Mouse (Mus musculus): ENCODE measurements around the gene Npepps. TPM values are rescaled to one million over a fixed set of nuclear protein-coding genes. Genes with fewer than 3 reads are reported as not detected.
"Not testable (repeated sequence)": the region's sequence is repeated elsewhere in the genome, so short reads cannot be mapped to it uniquely, and the experiment has no call there.

Gene Npepps
- polyA plus RNA-seq (2012; ENCODE audit: insufficient read depth, insufficient read length, missing spikeins): 28.5 and 33.2 TPM in 2 replicates

- H3K4me3 ChIP-seq (ENCODE audit: insufficient read depth, low read depth, low read length): peak within 1 kb of the TSS; percentile 95
- H3K27ac ChIP-seq (replicated peaks; ENCODE audit: low read depth, low read length): peak within 1 kb of the TSS; percentile 70
- peaks cover 3% of the 10 kb centered on the region for H3K4me1 ChIP-seq (ENCODE audit: control insufficient read depth, insufficient read depth, insufficient read length, low read length)
Observed at GRCm38 (mm10) chr11:97280216-97280861, at the start of gene Npepps. Gene Npepps (minus strand): TSS chr11:97280638.

DNA sequence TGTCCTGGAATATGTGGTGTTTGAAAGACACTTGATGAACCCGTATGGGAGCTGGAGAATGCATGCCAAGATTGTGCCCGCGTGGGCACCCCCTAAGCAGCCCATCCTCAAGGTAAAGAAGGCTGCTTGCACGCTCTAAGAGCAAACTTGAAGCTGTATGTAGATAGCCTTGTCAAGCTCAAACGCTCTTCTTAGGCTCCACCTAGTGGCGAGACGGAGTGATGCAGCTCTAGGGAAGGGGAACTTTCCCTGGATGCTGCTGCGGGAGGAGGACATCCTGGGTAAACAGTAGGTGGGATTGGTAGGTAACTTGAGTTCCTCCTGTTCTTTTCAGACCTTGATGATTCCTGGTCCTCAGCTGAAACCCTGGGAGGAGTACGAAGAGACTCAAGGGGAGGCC lies 47.7 kb upstream of the Npepps start:
- H3K4me1 ChIP-seq (ENCODE audit: control insufficient read depth, insufficient read depth, insufficient read length, low read length): no peaks in the 10 kb centered on the region
- no peak overlapping the region for H3K27ac ChIP-seq (replicated peaks; ENCODE audit: low read depth, low read length)
- H3K4me3 ChIP-seq (ENCODE audit: insufficient read depth, low read depth, low read length): no peak overlapping the region

- Histone ChIP-seq H3K4me1 (ENCODE audit: control insufficient read depth, insufficient read depth, insufficient read length, low read length) (no peaks in the 10 kb centered on the region), H3K27ac (replicated peaks; ENCODE audit: low read depth, low read length) (no peak overlapping the region), H3K4me3 (ENCODE audit: insufficient read depth, low read depth, low read length) (no peak overlapping the region)
Observed at GRCm38 (mm10) chr11:97325224-97325623, 44.8 kb upstream of the Npepps start.

DNA sequence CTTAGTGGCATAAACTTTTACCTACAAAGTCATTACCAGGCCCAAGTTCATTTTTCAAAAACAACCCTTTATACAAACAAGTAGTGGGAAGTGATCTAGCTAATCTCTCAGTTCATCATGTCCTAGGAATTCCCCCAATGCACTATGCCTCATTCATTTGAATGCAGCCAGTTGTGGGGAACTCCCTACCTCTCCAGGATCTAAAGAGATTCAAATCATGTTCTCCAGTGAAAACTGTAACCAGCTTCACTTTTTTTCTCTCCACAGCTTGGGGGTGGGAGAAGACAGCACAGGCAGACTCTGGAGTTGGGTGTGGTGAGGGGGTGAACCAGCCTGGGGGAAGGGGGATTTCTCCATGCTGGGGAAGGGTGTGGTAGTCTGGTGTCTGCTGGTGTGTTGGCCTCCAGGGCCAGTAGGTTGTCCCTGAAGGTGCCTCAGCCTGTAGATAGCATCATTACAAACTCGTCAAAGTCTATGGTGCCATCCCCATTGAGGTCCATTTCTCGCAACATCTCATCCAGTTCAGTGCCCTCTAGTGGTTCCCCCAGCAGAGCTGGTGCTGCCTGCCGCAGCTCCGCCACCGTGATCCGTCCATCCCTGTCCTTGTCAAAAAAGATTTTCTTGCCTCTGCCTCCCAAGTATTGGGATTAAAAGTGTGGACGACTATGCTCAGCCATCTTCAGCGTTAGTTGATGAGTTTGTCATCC lies 41.6 kb upstream of the Npepps start:
- H3K4me1 ChIP-seq (ENCODE audit: control insufficient read depth, insufficient read depth, insufficient read length, low read length); H3K4me3 ChIP-seq (ENCODE audit: insufficient read depth, low read depth, low read length); H3K27ac ChIP-seq (replicated peaks; ENCODE audit: low read depth, low read length): not testable (repeated sequence)

DNA sequence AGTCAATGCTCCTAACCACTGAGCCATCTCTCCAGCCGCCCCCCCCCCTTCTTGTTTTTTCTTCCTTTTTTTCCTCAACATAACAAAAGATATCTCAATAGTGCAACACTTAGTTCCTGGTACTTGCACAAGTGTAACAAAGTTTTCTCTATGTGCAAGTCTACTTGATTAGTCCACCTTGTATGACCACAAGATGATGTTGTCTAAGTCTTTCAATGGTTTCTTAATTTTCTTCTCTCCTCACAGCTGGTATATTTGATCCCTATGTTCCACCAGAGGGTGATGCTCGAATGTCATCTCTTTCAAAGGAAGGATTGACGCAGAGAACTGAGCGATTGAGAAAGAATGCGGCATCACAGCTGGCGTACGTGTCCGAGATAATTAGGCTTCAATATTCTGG lies 40.8 kb upstream of the Npepps start:
- Histone ChIP-seq H3K4me3 (ENCODE audit: insufficient read depth, low read depth, low read length) (no peak overlapping the region), H3K27ac (replicated peaks; ENCODE audit: low read depth, low read length) (no peak overlapping the region)

DNA sequence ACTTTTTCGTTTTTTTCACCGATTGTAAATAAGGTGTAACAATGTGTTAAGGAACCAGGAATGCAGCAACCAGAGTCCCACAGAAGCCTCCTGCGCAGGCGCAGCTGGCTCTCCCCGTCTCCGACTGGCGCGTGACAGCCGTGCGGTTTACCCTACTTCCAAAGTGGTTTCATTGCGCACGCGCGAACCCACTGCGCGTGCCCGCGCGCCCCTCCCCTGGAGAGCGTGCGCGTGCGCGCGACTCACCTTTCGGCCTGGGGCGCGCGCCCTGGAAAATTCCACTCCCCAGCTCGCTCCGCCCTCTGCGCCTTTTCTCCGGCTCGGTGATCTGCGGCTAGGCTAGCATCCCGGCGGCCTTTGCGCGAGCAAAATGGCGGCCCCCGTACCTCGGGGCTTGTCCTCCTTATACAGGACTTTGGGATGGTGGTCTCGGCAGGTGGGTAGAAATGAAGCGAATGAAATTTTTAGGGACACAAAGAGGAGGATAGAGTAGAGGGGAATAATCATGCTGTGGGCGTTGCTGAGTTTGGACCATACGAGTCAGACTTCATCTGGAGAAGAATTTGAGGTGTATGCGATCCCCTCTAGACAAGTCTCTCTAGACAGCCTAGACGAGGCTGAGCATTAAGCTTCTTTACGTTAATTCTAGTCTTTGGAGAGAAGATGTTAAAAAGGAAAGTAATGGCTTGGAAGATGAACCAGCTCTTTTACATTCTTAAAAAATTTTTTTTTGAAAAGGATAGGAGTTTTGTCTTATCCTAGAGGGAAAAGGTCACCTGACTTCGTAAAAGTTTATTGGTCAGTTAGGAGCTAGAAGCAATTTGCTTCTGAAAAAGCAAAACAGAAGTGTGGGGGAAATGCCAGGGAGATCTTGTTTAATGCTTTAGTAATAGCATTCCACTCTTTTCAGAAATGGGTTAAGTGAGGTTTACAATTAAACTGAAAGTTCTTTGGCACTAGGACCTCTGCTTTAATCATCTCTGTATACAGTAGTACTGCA lies 35.4 kb upstream of the Npepps start, which contains the start of gene Mrpl45:
TSS of gene Mrpl45 (plus strand) at position 213 of the 1,000 bp plus-strand sequence.
- peak within 1 kb of the TSS; percentile 71 for H3K4me3 ChIP-seq (ENCODE audit: insufficient read depth, low read depth, low read length)
- peak within 1 kb of the TSS; percentile 70 for H3K27ac ChIP-seq (replicated peaks; ENCODE audit: low read depth, low read length)
- H3K4me1 ChIP-seq (ENCODE audit: control insufficient read depth, insufficient read depth, insufficient read length, low read length): no peaks in the 10 kb centered on the region

More for the DNA sequence above, 40.8 kb upstream of the Npepps start:
- no peaks in the 10 kb centered on the region for H3K4me1 ChIP-seq (ENCODE audit: control insufficient read depth, insufficient read depth, insufficient read length, low read length)

- Histone ChIP-seq H3K4me3 (ENCODE audit: insufficient read depth, low read depth, low read length) (no peak overlapping the region), H3K27ac (replicated peaks; ENCODE audit: low read depth, low read length) (no peak overlapping the region), H3K4me1 (ENCODE audit: control insufficient read depth, insufficient read depth, insufficient read length, low read length) (no peaks in the 10 kb centered on the region)
Observed at GRCm38 (mm10) chr11:97314751-97315503, 34.5 kb upstream of the Npepps start.

DNA sequence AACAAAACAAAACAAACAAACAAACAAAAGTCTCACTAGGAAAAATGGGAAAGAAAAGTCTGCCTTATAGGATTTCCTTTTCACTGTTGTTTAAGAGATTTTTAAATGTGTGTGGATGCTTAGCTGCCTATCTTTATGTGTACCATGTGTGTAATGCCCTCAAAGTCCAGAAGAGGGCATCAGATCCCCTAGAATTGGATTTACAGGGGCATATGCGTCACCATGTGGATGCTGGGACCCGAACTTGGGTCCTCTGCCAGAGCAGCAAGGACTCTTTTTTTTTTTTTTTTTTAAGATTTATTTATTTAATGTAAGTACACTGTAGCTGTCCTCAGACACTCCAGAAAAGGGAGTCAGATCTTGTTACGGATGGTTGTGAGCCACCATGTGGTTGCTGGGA lies 33.7 kb upstream of the Npepps start:
- Histone ChIP-seq H3K4me1 (ENCODE audit: control insufficient read depth, insufficient read depth, insufficient read length, low read length) (no peaks in the 10 kb centered on the region), H3K4me3 (ENCODE audit: insufficient read depth, low read depth, low read length) (no peak overlapping the region), H3K27ac (replicated peaks; ENCODE audit: low read depth, low read length) (no peak overlapping the region)

GRCm38 (mm10) chr11:97312871-97313270 lies 32.4 kb upstream of the Npepps start:
- not testable (repeated sequence) for H3K27ac ChIP-seq (replicated peaks; ENCODE audit: low read depth, low read length); H3K4me3 ChIP-seq (ENCODE audit: insufficient read depth, low read depth, low read length); H3K4me1 ChIP-seq (ENCODE audit: control insufficient read depth, insufficient read depth, insufficient read length, low read length)

DNA sequence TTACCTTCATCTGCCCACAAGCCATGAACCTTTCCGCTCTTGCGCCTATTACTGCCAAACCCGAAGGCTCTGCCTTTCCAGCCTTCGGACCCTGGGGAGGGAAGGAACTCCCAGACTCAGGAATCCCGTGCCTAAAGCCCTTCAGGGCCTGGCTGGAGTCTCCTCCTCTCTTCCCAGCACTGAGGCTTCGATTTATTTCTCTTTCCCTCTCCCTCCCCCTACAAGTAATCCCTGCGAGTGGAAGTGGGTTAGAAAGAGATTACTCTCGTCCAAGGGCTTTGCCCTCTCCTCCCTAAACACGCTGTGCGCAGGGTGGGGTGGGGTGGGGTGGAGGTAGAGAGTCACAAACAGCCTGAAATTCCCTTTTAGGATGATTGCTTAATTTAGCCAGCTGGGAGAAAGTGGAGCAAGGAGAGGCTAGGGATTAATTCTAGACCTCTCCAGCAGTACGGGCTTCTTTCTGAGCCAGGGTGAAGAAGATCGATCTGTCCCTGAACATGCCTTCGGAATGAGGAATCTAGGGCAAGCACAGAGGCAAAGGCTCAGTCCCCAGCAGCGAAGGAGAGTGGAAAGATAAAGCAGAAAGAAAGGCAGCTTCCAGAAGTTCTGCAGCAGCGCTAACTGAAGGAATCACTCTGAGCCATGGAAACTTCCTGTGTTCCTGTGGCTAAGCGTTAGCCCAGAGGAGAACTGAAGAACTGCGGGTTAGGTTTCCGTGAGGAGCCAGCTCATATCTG lies 30.6 kb upstream of the Npepps start:
- Histone ChIP-seq H3K4me3 (ENCODE audit: insufficient read depth, low read depth, low read length) (peak overlapping the region; percentile 40), H3K27ac (replicated peaks; ENCODE audit: low read depth, low read length) (peak overlapping the region; percentile 49; the same call in 1 of the 2 replicates), H3K4me1 (ENCODE audit: control insufficient read depth, insufficient read depth, insufficient read length, low read length) (no peaks in the 10 kb centered on the region)

DNA sequence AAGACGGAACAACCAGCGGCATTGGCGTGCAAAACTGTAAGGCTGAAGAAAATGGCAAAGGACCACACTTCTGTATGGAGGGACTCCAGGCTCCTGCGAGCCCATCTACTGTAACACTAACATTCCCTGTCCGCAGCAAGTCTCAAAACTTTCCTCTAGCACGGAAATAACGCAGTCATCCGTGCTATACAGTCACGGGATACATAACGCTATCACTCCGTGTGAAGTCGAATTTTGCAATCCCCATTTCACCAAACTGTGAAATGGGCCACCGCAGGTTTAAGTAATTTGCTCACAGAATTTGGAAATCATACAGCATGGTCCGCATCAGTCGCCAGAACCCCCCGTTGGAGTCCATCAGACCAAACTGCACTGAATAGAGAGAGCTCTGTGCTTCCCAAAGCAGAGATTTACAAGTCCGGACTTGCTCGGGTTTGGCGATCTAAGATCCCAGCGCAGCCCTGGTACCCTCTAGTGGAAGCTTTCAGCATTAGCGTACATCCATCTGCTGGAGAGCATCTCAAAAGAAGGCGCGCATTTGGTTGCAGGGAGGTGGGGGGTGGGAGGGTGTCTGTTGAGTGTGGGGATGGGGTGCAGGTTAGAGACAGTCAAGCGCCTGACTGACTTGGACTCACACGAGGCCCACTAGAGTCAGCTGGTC lies 29.6 kb upstream of the Npepps start:
- peak overlapping the region; percentile 59 for H3K4me3 ChIP-seq (ENCODE audit: insufficient read depth, low read depth, low read length)
- H3K4me1 ChIP-seq (ENCODE audit: control insufficient read depth, insufficient read depth, insufficient read length, low read length): no peaks in the 10 kb centered on the region

DNA sequence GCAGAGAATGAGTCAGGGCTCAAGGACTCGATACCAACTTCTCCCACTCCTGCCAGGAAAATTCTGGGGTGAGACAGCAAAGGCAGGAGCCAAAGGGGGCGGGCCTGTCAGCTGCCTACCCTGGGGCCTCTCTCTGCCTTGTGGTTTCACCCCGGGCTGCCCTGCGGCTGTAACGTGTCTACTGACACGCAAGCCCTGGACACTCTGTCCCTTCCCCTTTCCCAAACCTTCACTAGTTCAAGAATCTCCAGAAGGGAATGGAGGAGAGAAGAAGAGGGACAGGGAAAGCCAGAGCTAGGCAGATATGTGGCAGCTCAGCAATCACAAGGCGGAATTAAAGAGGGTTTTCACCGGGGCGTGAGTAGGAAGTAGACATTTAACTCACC lies 29.0 kb upstream of the Npepps start:
- Histone ChIP-seq H3K4me1 (ENCODE audit: control insufficient read depth, insufficient read depth, insufficient read length, low read length) (no peaks in the 10 kb centered on the region), H3K27ac (replicated peaks; ENCODE audit: low read depth, low read length) (peak overlapping the region; percentile 58), H3K4me3 (ENCODE audit: insufficient read depth, low read depth, low read length) (peak overlapping the region; percentile 59)

More for the DNA sequence above, 29.6 kb upstream of the Npepps start:
- peak overlapping the region; percentile 58 for H3K27ac ChIP-seq (replicated peaks; ENCODE audit: low read depth, low read length)

GRCm38 (mm10) chr11:97308806-97309450 lies 28.5 kb upstream of the Npepps start:
- H3K4me3 ChIP-seq (ENCODE audit: insufficient read depth, low read depth, low read length): no peak overlapping the region
- no peak overlapping the region for H3K27ac ChIP-seq (replicated peaks; ENCODE audit: low read depth, low read length)
- no peaks in the 10 kb centered on the region for H3K4me1 ChIP-seq (ENCODE audit: control insufficient read depth, insufficient read depth, insufficient read length, low read length)
